Mouse (Mus musculus): ENCODE results near the gene Nlrp10.

Gene Nlrp10

GRCm38 (mm10) chr7:108927043-108927442 lies 2.9 kb downstream of the Nlrp10 start:
- ATAC-seq (ENCODE audit: insufficient number of reproducible peaks, low FRiP score, low TSS enrichment) = no peak

DNA sequence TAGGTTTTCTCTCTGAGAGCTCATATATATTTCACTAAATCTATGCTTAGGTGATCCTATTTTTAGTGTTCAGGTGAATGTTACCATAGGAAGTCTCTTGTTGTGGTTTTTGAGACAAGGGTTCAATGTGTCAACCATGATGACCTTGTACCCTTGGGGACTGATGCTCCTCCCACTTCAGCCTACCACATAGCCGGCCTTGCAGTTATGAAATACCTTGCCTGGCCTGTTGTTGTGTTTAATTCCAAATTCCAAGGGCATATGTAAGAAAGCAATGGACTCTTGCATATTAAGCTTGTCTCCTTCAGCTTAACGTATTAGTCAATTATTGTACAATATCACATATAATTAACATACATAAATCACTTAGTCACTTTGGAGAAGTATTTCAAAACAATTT lies 26.0 kb downstream of the Nlrp10 start:
- ATAC-seq (ENCODE audit: insufficient number of reproducible peaks, low FRiP score, low TSS enrichment) = no peak

- ATAC-seq (ENCODE audit: insufficient number of reproducible peaks, low FRiP score, low TSS enrichment) = no peak
Measured at GRCm38 (mm10) chr7:108894320-108894719, 35.7 kb downstream of the Nlrp10 start, which contains the start of gene Olfr519. TSS of gene Olfr519 (minus strand) at chr7:108894420.

- ATAC-seq (ENCODE audit: insufficient number of reproducible peaks, low FRiP score, low TSS enrichment) = no peak
Measured at GRCm38 (mm10) chr7:108884906-108885305, 45.1 kb downstream of the Nlrp10 start, which contains the start of gene Olfr518. TSS of gene Olfr518 (minus strand) at chr7:108885006.

GRCm38 (mm10) chr7:108872279-108872678 lies 57.7 kb downstream of the Nlrp10 start, which contains the start of gene Olfr517:
TSS of gene Olfr517 (minus strand) at chr7:108872379.
- ATAC-seq (ENCODE audit: insufficient number of reproducible peaks, low FRiP score, low TSS enrichment) = no peak

All from cerebellum, adult (tissue).